28 mouse cellular contexts compared by ENCODE assay signal in genomic region chr1:179713367-179713766, GRCm38 (mm10). TPM values are rescaled to one million over a fixed set of nuclear protein-coding genes. Genes with fewer than 3 reads are reported as not detected.
A peak's percentile ranks its signal among the peaks of the same experiment; 100 is the strongest.
DNase-seq lines count a peak whose midpoint lies in the region; ATAC-seq and TF ChIP-seq lines count a peak whose summit lies in the region.
"Had no signal": no experiment of that assay in that cellular context is flagged by ENCODE, and none has a peak within 500 bp of the region (broad histone marks: within the 10 kb centered on the region; RNA-seq: fewer than 3 reads in every experiment).

No protein-coding gene starts in this region.

- no peak for TF ChIP-seq RAD21 in MEL (IDR thresholded peaks at IDR 0.05; ENCODE audit: low read depth, low read length)

- H3K36me3 ChIP-seq in E14TG2a.4 (ENCODE audit: insufficient read depth, low read length) (no peaks in the 10 kb centered on the region), MEL (ENCODE audit: control insufficient read depth in 1 of 2, insufficient read depth in 2 of 2, low read length in 2 of 2) (peaks cover 0 to 10% of the 10 kb centered on the region in 2 experiments; a peak in 2 of 4 replicates)
- H3K36me3 ChIP-seq in midbrain, embryonic 16.5 days (ENCODE audit: control insufficient read depth, insufficient read depth, low read length): no peaks in the 10 kb centered on the region
- H3K36me3 ChIP-seq: embryonic facial prominence, embryonic 13.5 days; embryonic facial prominence, embryonic 15.5 days; forebrain, embryonic 10.5 days; forebrain, embryonic 12.5 days; G1E had no signal

- peaks cover 26% of the 10 kb centered on the region for H3K9me3 ChIP-seq in E14TG2a.4 (ENCODE audit: low read length)
- H3K9me3 ChIP-seq in MEL (replicated peaks; ENCODE audit: insufficient read depth, low read length): no peaks in the 10 kb centered on the region
- no peaks in the 10 kb centered on the region for H3K9me3 ChIP-seq in midbrain, embryonic 16.5 days (replicated peaks; ENCODE audit: control insufficient read depth, low read length, poor library complexity, severe bottlenecking)
- H3K9me3 ChIP-seq: embryonic facial prominence, embryonic 13.5 days; embryonic facial prominence, embryonic 15.5 days; forebrain, embryonic 12.5 days had no signal

- DNase-seq in layer of hippocampus, adult 2 months (ENCODE audit: low spot score in 2 of 2): no peak
- no peak for DNase-seq in layer of hippocampus, postnatal 10 days (ENCODE audit: low spot score in 2 of 2)
- DNase-seq in MEL (ENCODE audit: low read depth, low spot score) (peak; percentile 31), adipocyte (ENCODE audit: low spot score) (no peak)
- DNase-seq: adrenal gland, adult 2 months; adrenal gland, postnatal 10 days; adrenal gland, postnatal 25 days; cerebellum, adult 11 months; cerebellum, adult 18-20 months; cerebellum, adult 8-10 months; cerebellum, adult 9-11 months; cerebellum, postnatal 14 days; cerebellum, postnatal 36 days; embryo, embryonic 11 days had no signal

- 82% methylated on average over 3 of the region's 3 CpGs for WGBS in midbrain, embryonic 16.5 days

- TF ChIP-seq POLR2A in MEL (IDR thresholded peaks at IDR 0.05; ENCODE audit: control insufficient read depth in 1 of 2, insufficient read depth in 1 of 2, low read depth in 1 of 2, low read length in 2 of 2, poor library complexity in 1 of 2): no peak

- H3K27me3 ChIP-seq in E14TG2a.4 (ENCODE audit: insufficient read depth, low read length) (peaks cover 6% of the 10 kb centered on the region; the same call in 1 of the 2 replicates), MEL (ENCODE audit: control insufficient read depth in 1 of 2, insufficient read depth in 2 of 2, low read length in 2 of 2) (no peaks in the 10 kb centered on the region)
- no peaks in the 10 kb centered on the region for H3K27me3 ChIP-seq in midbrain, embryonic 16.5 days (ENCODE audit: control insufficient read depth, insufficient read depth, low read depth, low read length)
- H3K27me3 ChIP-seq: embryonic facial prominence, embryonic 13.5 days; embryonic facial prominence, embryonic 15.5 days; forebrain, embryonic 12.5 days had no signal

- H3K27ac ChIP-seq in layer of hippocampus, adult 2 months: no peak overlapping the region
- no peak overlapping the region for H3K27ac ChIP-seq in MEL (ENCODE audit: control insufficient read depth, low read depth, low read length)
- H3K27ac ChIP-seq in midbrain, embryonic 16.5 days (ENCODE audit: low read length): no peak overlapping the region
- H3K27ac ChIP-seq: embryonic facial prominence, embryonic 13.5 days; embryonic facial prominence, embryonic 15.5 days; forebrain, embryonic 10.5 days; forebrain, embryonic 12.5 days had no signal

- H3K79me2 ChIP-seq in MEL (ENCODE audit: control insufficient read depth, insufficient read depth, low read length, poor library complexity): no peaks in the 10 kb centered on the region

- no peak for ATAC-seq in midbrain, embryonic 16.5 days
- ATAC-seq: activated CD4-positive, CD25-positive, alpha-beta regulatory T cell, adult 4 months; forebrain, embryonic 14.5 days; forebrain, embryonic 16.5 days had no signal

- peak; percentile 55 for TF ChIP-seq CTCF in layer of hippocampus, adult 2 months (conservative IDR thresholded peaks at IDR 0.05)
- TF ChIP-seq CTCF in E14TG2a.4 (conservative IDR thresholded peaks at IDR 0.05; ENCODE audit: low read length) (peak; percentile 27), MEL (IDR thresholded peaks at IDR 0.05 in 2 of 3, conservative IDR thresholded peaks at IDR 0.05 in 1 of 3; ENCODE audit: control insufficient read depth in 1 of 3, insufficient read depth in 1 of 3, low read depth in 2 of 3, low read length in 3 of 3, poor library complexity in 1 of 3, severe bottlenecking in 1 of 3) (peak; percentile 19 to 34 (median 31); a peak in 3 of 6 replicates)

- no peak overlapping the region for H3K9ac ChIP-seq in MEL (ENCODE audit: control insufficient read depth, low read depth, low read length, poor library complexity, severe bottlenecking)
- no peak overlapping the region for H3K9ac ChIP-seq in midbrain, embryonic 16.5 days (ENCODE audit: low read depth, low read length)
- H3K9ac ChIP-seq: embryonic facial prominence, embryonic 13.5 days; embryonic facial prominence, embryonic 15.5 days; forebrain, embryonic 12.5 days had no signal

- peaks cover 5% of the 10 kb centered on the region; the same call in 1 of the 2 replicates for H3K4me1 ChIP-seq in E14TG2a.4 (replicated peaks; ENCODE audit: low read depth, low read length)
- peaks cover 4 to 23% of the 10 kb centered on the region in 2 experiments; a peak in 3 of 4 replicates for H3K4me1 ChIP-seq in MEL (ENCODE audit: control insufficient read depth in 1 of 2, insufficient read depth in 2 of 2, low read length in 2 of 2)
- no peaks in the 10 kb centered on the region for H3K4me1 ChIP-seq in midbrain, embryonic 16.5 days (ENCODE audit: control insufficient read depth, insufficient read depth, low read length)
- H3K4me1 ChIP-seq: embryonic facial prominence, embryonic 13.5 days; embryonic facial prominence, embryonic 15.5 days; forebrain, embryonic 10.5 days; forebrain, embryonic 12.5 days had no signal

- no peak overlapping the region for H3K4me2 ChIP-seq in midbrain, embryonic 16.5 days (ENCODE audit: low read length)
- H3K4me2 ChIP-seq: embryonic facial prominence, embryonic 13.5 days; embryonic facial prominence, embryonic 15.5 days; forebrain, embryonic 12.5 days had no signal

- no peak for TF ChIP-seq EP300 in MEL (IDR thresholded peaks at IDR 0.05; ENCODE audit: low read depth in 1 of 2, low read length in 2 of 2)

- H3K4me3 ChIP-seq in layer of hippocampus, adult 2 months: no peak overlapping the region
- H3K4me3 ChIP-seq in E14TG2a.4 (replicated peaks; ENCODE audit: low read length) (no peak overlapping the region), MEL (ENCODE audit: control insufficient read depth in 1 of 2, insufficient read depth in 1 of 2, low read depth in 2 of 2, low read length in 2 of 2) (no peak overlapping the region)
- no peak overlapping the region for H3K4me3 ChIP-seq in midbrain, embryonic 16.5 days (ENCODE audit: low read depth, low read length)
- H3K4me3 ChIP-seq: embryonic facial prominence, embryonic 13.5 days; embryonic facial prominence, embryonic 15.5 days; erythroblast, embryonic 14.5 days; forebrain, embryonic 10.5 days; forebrain, embryonic 12.5 days had no signal

TF ChIP-seq in MEL, 35 proteins besides CTCF, POLR2A, EP300 and RAD21:
- TF ChIP-seq ZC3H11A (IDR thresholded peaks at IDR 0.05; ENCODE audit: low read depth, low read length): no peak
- TF ChIP-seq ZNF384 (IDR thresholded peaks at IDR 0.05; ENCODE audit: low read depth, low read length): peak; percentile 56
- TF ChIP-seq ZKSCAN1 (IDR thresholded peaks at IDR 0.05; ENCODE audit: low read depth, low read length): 0 out of 2 replicates have a peak, but pooled peaks have one; percentile 34

RNA-seq across cellular contexts. Expression of gene Kif28, which starts 31.7 kb away (rescaled TPM):
- under 1 TPM; 0.13 to 0.20 TPM for total RNA-seq in layer of hippocampus, adult 2 months (2021)
- total RNA-seq in layer of hippocampus, postnatal 10 days (2021): under 1 TPM; 0.16 to 0.46 TPM
- total RNA-seq in MEL (2012; rRNA removed): 0.03 and 0.27 TPM in 2 replicates
- polyA plus RNA-seq in MEL (2012; ENCODE audit: insufficient read depth in 1 of 2, insufficient read length in 2 of 2, low read depth in 1 of 2, low replicate concordance in 2 of 2, missing spikeins in 1 of 2): under 1 TPM in 1 of 2 experiments, not detected in 1; 0.13 TPM
- not detected in 2 replicates for polyA plus RNA-seq in midbrain, embryonic 16.5 days (2015; fragmentation: Nextera tagmentation; extraction: Ambion mirVana)
- total RNA-seq: adrenal gland, adult 2 months; adrenal gland, postnatal 10 days; adrenal gland, postnatal 25 days; common myeloid progenitor, adult 5-6 weeks had no signal
- polyA plus RNA-seq: activated CD4-positive, CD25-positive, alpha-beta regulatory T cell, adult 4 months; adrenal gland, adult 2 months; C2C12; embryonic facial prominence, embryonic 11.5 days; embryonic facial prominence, embryonic 13.5 days; erythroblast, embryonic 14.5 days; forebrain, embryonic 10.5 days; forebrain, embryonic 12.5 days; forebrain, embryonic 14.5 days; forebrain, embryonic 16.5 days; G1E had no signal

RNA-seq across cellular contexts. Expression of gene Sccpdh, which starts 45.4 kb away (rescaled TPM):
- 10 to 100 TPM; 54.6 to 56.1 TPM for total RNA-seq in layer of hippocampus, adult 2 months (2021)
- 10 to 100 TPM; 78.3 to 82.9 TPM for total RNA-seq in layer of hippocampus, postnatal 10 days (2021)
- 18.7 and 18.8 TPM in 2 replicates for total RNA-seq in MEL (2012; rRNA removed)
- 10 to 100 TPM in 1 of 2 experiments, not detected in 1; 18.5 TPM for polyA plus RNA-seq in MEL (2012; ENCODE audit: insufficient read depth in 1 of 2, insufficient read length in 2 of 2, low read depth in 1 of 2, low replicate concordance in 2 of 2, missing spikeins in 1 of 2)
- polyA plus RNA-seq in midbrain, embryonic 16.5 days (2015; fragmentation: Nextera tagmentation; extraction: Ambion mirVana): 172 and 179 TPM in 2 replicates
- polyA plus RNA-seq: erythroblast, embryonic 14.5 days had no signal
